Mouse (Mus musculus): ENCODE results near the gene Ciz1. TPM values are rescaled to one million over a fixed set of nuclear protein-coding genes. Genes with fewer than 3 reads are reported as not detected.

The Ciz1 gene
- polyA plus RNA-seq, 1 experiment from 2014 or later = 57.0 TPM

DNA sequence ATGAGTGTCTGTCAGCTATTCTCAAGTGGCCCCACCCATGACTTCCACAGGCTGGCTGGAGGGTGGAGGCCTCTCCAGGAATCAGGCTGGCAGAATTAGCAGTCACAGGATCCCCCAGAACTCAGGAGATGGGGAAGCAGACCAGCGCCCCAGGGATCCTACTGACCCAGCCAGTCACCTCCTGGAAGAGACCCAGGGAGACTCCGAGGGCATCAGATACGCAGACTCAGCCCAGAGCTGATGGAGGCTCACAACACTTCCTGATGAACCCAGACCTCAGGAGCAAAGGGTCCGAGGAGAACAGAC is 10.5 kb upstream of the Ciz1 start:
- Histone ChIP-seq H3K36me3 (ENCODE audit: control insufficient read depth, insufficient read depth, low read length) (no peaks in the 10 kb centered on the region), H3K9me3 (ENCODE audit: control insufficient read depth, low read length) (no peaks in the 10 kb centered on the region), H3K27ac (ENCODE audit: low read depth, low read length) (no peak overlapping the region), H3K9ac (ENCODE audit: low read length) (no peak overlapping the region), H3K4me2 (ENCODE audit: low read depth) (no peak overlapping the region), H3K4me3 (ENCODE audit: low read depth, low read length) (no peak overlapping the region), H3K27me3 (ENCODE audit: control insufficient read depth, insufficient read depth, low read length) (no peaks in the 10 kb centered on the region; the same call in 1 of the 2 replicates), H3K4me1 (ENCODE audit: control insufficient read depth, insufficient read depth, low read length) (no peaks in the 10 kb centered on the region)
- ATAC-seq (ENCODE audit: insufficient read depth, low FRiP score, low TSS enrichment) = no peak
- 87% methylated on average over 4 of the region's 4 CpGs for WGBS
- DNase-seq (ENCODE audit: low spot score) = no peak

DNA sequence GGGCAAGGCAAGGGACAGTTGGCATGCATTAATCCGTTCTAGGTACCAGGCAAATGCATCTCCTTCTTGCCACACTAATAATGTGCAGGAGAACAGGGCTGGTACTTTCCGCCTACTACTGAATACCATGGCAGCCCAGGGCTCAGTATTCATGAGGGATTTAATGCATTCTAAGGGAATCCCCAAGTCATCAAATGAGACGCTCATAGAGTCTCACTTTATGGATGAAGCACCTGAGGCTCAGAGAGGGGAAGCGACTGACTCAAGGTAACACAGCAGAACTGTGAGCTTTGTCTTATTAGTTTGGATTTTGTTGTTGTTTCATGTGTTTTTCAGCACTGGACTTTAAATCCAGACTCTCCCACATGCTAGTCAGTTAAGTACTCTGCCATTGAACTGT is 10.1 kb upstream of the Ciz1 start:
- H3K4me1 ChIP-seq (ENCODE audit: control insufficient read depth, insufficient read depth, low read length) = no peaks in the 10 kb centered on the region
- WGBS = 80% methylated on average over 4 of the region's 4 CpGs
- DNase-seq (ENCODE audit: low spot score) = no peak

DNA sequence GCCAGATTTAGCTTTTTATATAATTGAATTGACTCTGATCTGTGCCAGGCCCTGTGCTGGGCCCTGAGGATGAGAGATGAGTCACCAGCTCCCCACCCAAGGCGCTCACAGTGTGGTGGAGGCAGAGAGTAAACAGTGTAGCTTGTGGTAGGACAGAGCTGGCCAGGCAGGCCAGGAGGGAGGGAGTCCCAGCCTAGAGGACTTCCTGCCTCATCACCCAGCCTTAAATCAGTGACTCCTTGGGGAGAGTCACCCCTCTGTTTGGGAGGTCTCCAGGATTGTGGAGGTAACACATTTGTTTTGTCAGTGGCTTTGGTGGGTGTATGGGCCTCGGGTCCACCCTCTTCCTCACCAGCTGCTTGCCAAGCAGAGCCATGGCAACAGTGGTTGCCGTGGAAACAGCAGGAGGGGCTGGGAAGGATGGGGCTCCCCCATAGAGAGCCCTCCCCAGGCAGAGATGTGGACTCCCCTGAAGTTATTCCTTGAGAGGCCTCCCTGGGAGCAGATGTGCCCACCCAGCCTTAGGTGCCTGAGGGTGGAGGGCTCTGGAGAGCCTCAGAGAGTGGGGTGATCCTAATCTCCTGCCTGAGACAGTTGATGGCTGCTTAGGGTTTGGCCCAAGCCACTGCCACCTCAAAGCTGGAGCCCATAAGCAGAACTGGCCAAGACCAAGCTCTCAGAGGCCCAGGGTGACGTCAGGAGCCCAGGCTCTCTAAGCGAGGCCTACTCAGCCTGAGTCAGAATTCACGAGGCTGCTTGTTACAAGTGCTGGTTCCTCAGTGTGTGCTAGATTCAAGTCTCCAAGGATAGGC is 9.4 kb upstream of the Ciz1 start:
- Histone ChIP-seq H3K9me3 (ENCODE audit: control insufficient read depth, low read length) (no peaks in the 10 kb centered on the region), H3K27ac (ENCODE audit: low read depth, low read length) (no peak overlapping the region), H3K4me2 (ENCODE audit: low read depth) (no peak overlapping the region), H3K36me3 (ENCODE audit: control insufficient read depth, insufficient read depth, low read length) (no peaks in the 10 kb centered on the region), H3K4me1 (ENCODE audit: control insufficient read depth, insufficient read depth, low read length) (no peaks in the 10 kb centered on the region), H3K9ac (ENCODE audit: low read length) (no peak overlapping the region), H3K4me3 (ENCODE audit: low read depth, low read length) (no peak overlapping the region), H3K27me3 (ENCODE audit: control insufficient read depth, insufficient read depth, low read length) (no peaks in the 10 kb centered on the region; the same call in 1 of the 2 replicates)
- DNase-seq (ENCODE audit: low spot score) (no peak), ATAC-seq (ENCODE audit: insufficient read depth, low FRiP score, low TSS enrichment) (no peak)
- WGBS = 70% methylated on average over 6 of the region's 6 CpGs

More for the DNA sequence above, 10.1 kb upstream of the Ciz1 start:
- H3K27me3 ChIP-seq (ENCODE audit: control insufficient read depth, insufficient read depth, low read length) = no peaks in the 10 kb centered on the region; the same call in 1 of the 2 replicates
- H3K9ac ChIP-seq (ENCODE audit: low read length) = no peak overlapping the region
- H3K27ac ChIP-seq (ENCODE audit: low read depth, low read length) = no peak overlapping the region
- no peak overlapping the region for H3K4me2 ChIP-seq (ENCODE audit: low read depth)
- no peaks in the 10 kb centered on the region for H3K36me3 ChIP-seq (ENCODE audit: control insufficient read depth, insufficient read depth, low read length)
- no peak overlapping the region for H3K4me3 ChIP-seq (ENCODE audit: low read depth, low read length)
- no peak for ATAC-seq (ENCODE audit: insufficient read depth, low FRiP score, low TSS enrichment)
- no peaks in the 10 kb centered on the region for H3K9me3 ChIP-seq (ENCODE audit: control insufficient read depth, low read length)

DNA sequence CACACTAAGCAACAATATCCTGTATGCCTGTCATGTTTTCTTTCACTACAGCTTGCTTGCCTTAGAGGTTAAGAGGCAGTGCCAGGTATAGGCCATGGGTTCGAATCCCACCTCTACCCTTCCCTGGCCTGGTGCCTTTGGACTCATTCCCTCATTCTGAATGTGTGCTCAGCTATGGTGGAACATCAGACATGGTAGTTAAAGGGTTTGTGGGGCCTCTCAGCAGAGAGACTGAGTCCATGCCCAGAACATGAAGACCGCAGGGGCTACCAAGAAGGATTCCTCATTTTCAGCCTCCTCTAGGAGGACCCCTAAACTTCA is 8.8 kb upstream of the Ciz1 start:
- Histone ChIP-seq H3K4me3 (ENCODE audit: low read depth, low read length) (no peak overlapping the region), H3K9ac (ENCODE audit: low read length) (no peak overlapping the region), H3K36me3 (ENCODE audit: control insufficient read depth, insufficient read depth, low read length) (no peaks in the 10 kb centered on the region; the same call in 1 of the 2 replicates), H3K4me1 (ENCODE audit: control insufficient read depth, insufficient read depth, low read length) (no peaks in the 10 kb centered on the region), H3K27me3 (ENCODE audit: control insufficient read depth, insufficient read depth, low read length) (no peaks in the 10 kb centered on the region), H3K27ac (ENCODE audit: low read depth, low read length) (no peak overlapping the region), H3K9me3 (ENCODE audit: control insufficient read depth, low read length) (no peaks in the 10 kb centered on the region), H3K4me2 (ENCODE audit: low read depth) (no peak overlapping the region)
- DNase-seq (ENCODE audit: low spot score) = no peak
- 93% methylated on average over 2 of the region's 2 CpGs for WGBS
- no peak for ATAC-seq (ENCODE audit: insufficient read depth, low FRiP score, low TSS enrichment)

DNA sequence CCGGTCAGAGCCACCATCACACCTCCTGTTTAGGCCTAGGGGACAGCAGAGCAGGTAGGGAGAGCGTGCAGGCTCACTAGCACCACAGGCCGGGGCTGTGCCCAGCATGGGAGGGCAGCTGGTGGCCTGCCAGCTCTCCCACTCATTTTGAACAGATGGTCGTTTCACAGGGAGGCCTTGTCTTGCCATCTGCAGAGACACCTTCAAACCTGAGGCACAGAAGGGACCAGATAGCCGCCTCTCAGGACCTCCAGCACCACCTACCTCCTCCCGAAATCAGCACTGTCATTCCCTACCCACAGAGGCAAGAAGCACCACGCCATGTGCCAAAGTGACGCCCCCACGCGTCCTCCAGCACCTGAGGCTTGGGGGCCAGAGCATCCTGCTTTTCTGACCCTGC is 8.1 kb upstream of the Ciz1 start:
- Histone ChIP-seq H3K9me3 (ENCODE audit: control insufficient read depth, low read length) (no peaks in the 10 kb centered on the region), H3K27ac (ENCODE audit: low read depth, low read length) (no peak overlapping the region), H3K9ac (ENCODE audit: low read length) (no peak overlapping the region), H3K27me3 (ENCODE audit: control insufficient read depth, insufficient read depth, low read length) (no peaks in the 10 kb centered on the region), H3K36me3 (ENCODE audit: control insufficient read depth, insufficient read depth, low read length) (no peaks in the 10 kb centered on the region; the same call in 1 of the 2 replicates), H3K4me1 (ENCODE audit: control insufficient read depth, insufficient read depth, low read length) (no peaks in the 10 kb centered on the region), H3K4me3 (ENCODE audit: low read depth, low read length) (no peak overlapping the region), H3K4me2 (ENCODE audit: low read depth) (no peak overlapping the region)
- no peak for DNase-seq (ENCODE audit: low spot score)
- 77% methylated on average over 10 of the region's 10 CpGs for WGBS
- ATAC-seq (ENCODE audit: insufficient read depth, low FRiP score, low TSS enrichment) = no peak

DNA sequence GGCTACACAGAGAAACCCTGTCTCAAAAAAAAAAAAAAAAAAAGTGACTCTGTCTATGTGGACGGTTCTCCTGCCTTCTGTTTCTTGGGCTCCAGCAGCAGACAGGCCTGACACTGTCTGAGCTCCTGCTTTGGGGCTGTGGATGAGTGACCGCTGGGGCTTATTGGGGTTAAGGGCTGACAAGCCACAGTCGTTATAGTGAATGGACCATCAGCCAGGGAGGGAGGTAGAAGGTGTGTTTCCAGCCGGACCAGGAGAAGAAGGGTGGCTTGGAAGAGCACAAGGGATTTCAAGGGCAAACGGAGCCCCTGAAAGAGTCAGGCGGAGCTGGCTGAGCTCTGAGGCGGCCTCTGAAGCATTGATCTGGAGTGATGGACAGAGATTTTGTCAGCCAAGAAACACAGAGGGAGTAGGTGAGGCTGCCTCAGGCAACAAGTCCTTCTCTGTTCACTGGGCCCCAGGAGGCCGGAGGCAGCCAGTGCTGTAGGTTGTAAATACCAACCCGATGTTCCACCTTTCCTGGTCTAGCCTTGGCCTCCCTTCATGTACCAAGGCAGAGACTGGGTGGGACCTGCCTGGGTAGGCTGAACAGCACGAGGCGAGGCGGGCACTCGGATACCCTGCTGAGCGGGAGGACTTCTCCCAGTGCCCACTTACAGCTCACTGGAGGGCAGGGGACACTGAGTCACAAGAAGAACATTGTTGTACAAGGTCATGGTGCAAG is 7.4 kb upstream of the Ciz1 start:
- H3K36me3 ChIP-seq (ENCODE audit: control insufficient read depth, insufficient read depth, low read length) = no peaks in the 10 kb centered on the region; the same call in 1 of the 2 replicates
- no peak overlapping the region for H3K27ac ChIP-seq (ENCODE audit: low read depth, low read length)
- DNase-seq (ENCODE audit: low spot score) (no peak), ATAC-seq (ENCODE audit: insufficient read depth, low FRiP score, low TSS enrichment) (no peak)
- 72% methylated on average over 14 of the region's 14 CpGs for WGBS
- no peak overlapping the region for H3K4me2 ChIP-seq (ENCODE audit: low read depth)
- H3K4me3 ChIP-seq (ENCODE audit: low read depth, low read length) = no peak overlapping the region
- H3K4me1 ChIP-seq (ENCODE audit: control insufficient read depth, insufficient read depth, low read length) = no peaks in the 10 kb centered on the region
- no peaks in the 10 kb centered on the region for H3K9me3 ChIP-seq (ENCODE audit: control insufficient read depth, low read length)
- H3K9ac ChIP-seq (ENCODE audit: low read length) = no peak overlapping the region
- no peaks in the 10 kb centered on the region for H3K27me3 ChIP-seq (ENCODE audit: control insufficient read depth, insufficient read depth, low read length)

DNA sequence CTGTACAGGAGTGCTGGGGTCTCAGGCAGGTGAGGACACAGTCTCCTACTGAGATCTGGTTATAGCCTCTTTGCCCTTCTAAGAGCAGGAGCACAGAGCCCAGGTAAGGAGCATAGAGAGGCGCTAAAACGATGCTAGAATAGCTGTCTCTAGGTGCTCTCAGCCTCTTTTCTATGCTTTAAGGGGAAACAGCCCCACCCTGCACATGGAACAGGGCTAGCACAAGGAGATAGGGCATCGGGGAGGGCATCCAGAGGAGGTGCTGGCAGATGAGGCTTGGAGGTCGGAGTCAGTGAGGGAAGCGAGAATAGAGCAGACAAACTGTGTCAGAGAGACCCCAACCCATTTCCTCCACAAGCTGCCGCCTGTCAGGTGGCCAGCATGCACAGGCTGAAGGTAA is 5.1 kb upstream of the Ciz1 start:
- H3K9me3 ChIP-seq (ENCODE audit: control insufficient read depth, low read length) = no peaks in the 10 kb centered on the region
- peaks cover 11% of the 10 kb centered on the region for H3K4me1 ChIP-seq (ENCODE audit: control insufficient read depth, insufficient read depth, low read length)
- DNase-seq (ENCODE audit: low spot score) (no peak), ATAC-seq (ENCODE audit: insufficient read depth, low FRiP score, low TSS enrichment) (no peak)
- WGBS = 69% methylated on average over 6 of the region's 6 CpGs
- no peak overlapping the region for H3K4me3 ChIP-seq (ENCODE audit: low read depth, low read length)
- no peaks in the 10 kb centered on the region; the same call in 1 of the 2 replicates for H3K36me3 ChIP-seq (ENCODE audit: control insufficient read depth, insufficient read depth, low read length)
- H3K9ac ChIP-seq (ENCODE audit: low read length) = no peak overlapping the region
- H3K27me3 ChIP-seq (ENCODE audit: control insufficient read depth, insufficient read depth, low read length) = no peaks in the 10 kb centered on the region; the same call in 1 of the 2 replicates
- H3K4me2 ChIP-seq (ENCODE audit: low read depth) = no peak overlapping the region
- H3K27ac ChIP-seq (ENCODE audit: low read depth, low read length) = no peak overlapping the region

DNA sequence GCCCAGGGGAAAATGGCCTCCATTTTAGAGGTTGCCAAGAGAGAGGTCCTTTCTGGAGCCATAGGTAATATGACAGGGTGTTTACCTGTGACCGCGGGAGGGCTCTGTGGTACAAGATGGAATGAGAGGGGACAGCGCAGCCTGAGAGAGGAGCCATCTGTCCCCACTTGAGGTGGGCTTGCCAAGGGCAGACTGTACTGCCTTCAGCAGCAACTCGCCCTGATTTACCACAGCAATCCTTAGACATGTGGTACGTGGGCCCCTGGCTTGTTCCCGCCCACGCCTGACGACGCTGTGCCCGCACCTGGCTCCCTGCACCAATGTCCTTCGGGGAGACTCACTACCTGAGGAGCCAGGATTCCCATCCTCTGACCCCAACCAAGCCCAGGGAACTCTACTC is 3.8 kb upstream of the Ciz1 start:
- Histone ChIP-seq H3K27ac (ENCODE audit: low read depth, low read length) (no peak overlapping the region), H3K27me3 (ENCODE audit: control insufficient read depth, insufficient read depth, low read length) (no peaks in the 10 kb centered on the region; the same call in 1 of the 2 replicates), H3K9ac (ENCODE audit: low read length) (no peak overlapping the region), H3K4me2 (ENCODE audit: low read depth) (no peak overlapping the region), H3K4me1 (ENCODE audit: control insufficient read depth, insufficient read depth, low read length) (peaks cover 11% of the 10 kb centered on the region), H3K9me3 (ENCODE audit: control insufficient read depth, low read length) (no peaks in the 10 kb centered on the region), H3K36me3 (ENCODE audit: control insufficient read depth, insufficient read depth, low read length) (no peaks in the 10 kb centered on the region; the same call in 1 of the 2 replicates), H3K4me3 (ENCODE audit: low read depth, low read length) (no peak overlapping the region)
- 79% methylated on average over 11 of the region's 11 CpGs for WGBS
- DNase-seq (ENCODE audit: low spot score) (no peak), ATAC-seq (ENCODE audit: insufficient read depth, low FRiP score, low TSS enrichment) (no peak)
